Mouse (Mus musculus) midbrain, embryonic 10.5 days (tissue): ENCODE results near the gene Ces1c. TPM values are rescaled to one million over a fixed set of nuclear protein-coding genes. Genes with fewer than 3 reads are reported as not detected.
A peak's percentile ranks its signal among the peaks of the same experiment; 100 is the strongest.

Experiments used
- DNase-seq: peaks from one replicate; pipeline ENCODE4 v3.0.0-alpha.2; 2017; ENCODE audit warnings: low spot score
- H3K27ac ChIP-seq: fragments of 300-500 bp; sonication (generic); replicated peaks from 2 replicates; pipeline ENCODE4 v1.5.1; 2016; ENCODE audit warnings: mild to moderate bottlenecking
- H3K27me3 ChIP-seq: fragments of 300-500 bp; sonication (generic); 2 replicates; pipeline ENCODE4 v1.6.1; 2016; ENCODE audit warnings: low read depth, mild to moderate bottlenecking; ENCODE audit not compliant: poor library complexity, severe bottlenecking
- H3K36me3 ChIP-seq: fragments of 300-500 bp; sonication (generic); 2 replicates; pipeline ENCODE4 v1.6.1; 2016; ENCODE audit warnings: mild to moderate bottlenecking, moderate library complexity
- H3K4me1 ChIP-seq: fragments of 300-500 bp; sonication (generic); 2 replicates; pipeline ENCODE4 v1.6.1; 2016
- H3K4me3 ChIP-seq: fragments of 300-500 bp; sonication (generic); 2 replicates; pipeline ENCODE4 v1.5.1; 2016; ENCODE audit warnings: mild to moderate bottlenecking, moderate library complexity
- H3K9me3 ChIP-seq: fragments of 300-500 bp; sonication (generic); replicated peaks from 2 replicates; pipeline ENCODE4 v1.6.1; 2016; ENCODE audit warnings: mild to moderate bottlenecking
- WGBS: fragments of 180-500 bp; shearing (Covaris S2); methylation state at CpG from one replicate; pipeline ENCODE4 v1.1.7; 2016; 5-methylcytosine and 5-hydroxymethylcytosine counted together
- polyA plus RNA-seq: library from polyadenylated mRNA; unstranded; fragments of >200 nt; fragmentation: Nextera tagmentation; extraction: Ambion mirVana; gene quantifications from 2 replicates; pipeline ENCODE4 v1.2.1, GENCODE M21; 2016

Ces1c gene
- polyA plus RNA-seq, 1 experiment from 2014 or later: not detected

DNA sequence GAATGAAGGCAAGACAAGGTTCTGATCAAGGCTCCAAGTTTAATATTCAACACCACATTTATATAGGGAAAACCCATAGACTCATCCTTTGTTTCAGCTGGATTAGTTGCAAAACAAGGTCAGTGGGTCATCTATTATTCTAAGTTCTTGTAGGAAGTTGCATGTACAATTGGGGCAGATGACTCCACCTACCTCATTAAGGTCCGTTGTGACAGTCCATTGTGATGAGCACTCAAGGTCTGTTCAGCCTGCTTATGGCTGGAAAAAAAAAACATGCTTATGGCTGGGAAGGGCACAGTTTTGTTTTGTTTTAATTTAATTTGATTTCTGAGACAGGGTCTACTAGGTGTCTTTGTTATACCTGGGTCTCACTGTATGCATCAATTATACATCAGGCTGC lies 39.8 kb downstream of the Ces1c start:
- Histone ChIP-seq H3K4me1 (peaks cover 11% of the 10 kb centered on the region), H3K4me3 (no peak overlapping the region), H3K27me3 (no peaks in the 10 kb centered on the region), H3K27ac (no peak overlapping the region), H3K36me3 (no peaks in the 10 kb centered on the region), H3K9me3 (no peaks in the 10 kb centered on the region)
- no peak for DNase-seq
- 91% methylated on average over 1 of the region's 1 CpGs for WGBS

DNA sequence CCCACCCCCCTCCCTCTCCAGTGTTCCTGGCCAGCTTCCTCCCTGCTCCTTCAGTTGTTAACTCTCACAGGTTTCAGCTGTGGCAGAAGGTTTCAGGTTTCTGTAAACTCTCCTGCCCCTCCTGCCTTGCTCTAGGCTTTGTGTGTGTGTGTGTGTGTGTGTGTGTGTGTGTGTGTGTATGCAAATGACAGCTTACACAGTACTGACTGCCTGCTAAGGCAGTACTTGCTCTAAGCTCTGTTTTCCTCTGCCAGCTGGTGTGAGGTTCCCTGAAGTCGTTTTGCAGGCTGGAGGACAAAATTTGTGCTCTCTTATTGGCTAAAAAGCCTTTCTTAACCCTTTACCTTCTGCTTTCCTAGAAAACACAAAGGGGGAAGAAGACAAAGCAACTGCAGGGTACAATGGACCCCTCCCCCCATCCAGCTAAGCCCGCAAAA lies 42.4 kb downstream of the Ces1c start:
- Histone ChIP-seq H3K27ac (peak overlapping the region; percentile 74), H3K4me1 (peaks cover 11% of the 10 kb centered on the region), H3K9me3 (no peaks in the 10 kb centered on the region), H3K36me3 (no peaks in the 10 kb centered on the region), H3K27me3 (no peaks in the 10 kb centered on the region), H3K4me3 (0 out of 2 replicates have a peak overlapping the region, but pooled peaks have one; percentile 14)
- peak; percentile 39 for DNase-seq
- 9% methylated on average over 2 of the region's 2 CpGs for WGBS

DNA sequence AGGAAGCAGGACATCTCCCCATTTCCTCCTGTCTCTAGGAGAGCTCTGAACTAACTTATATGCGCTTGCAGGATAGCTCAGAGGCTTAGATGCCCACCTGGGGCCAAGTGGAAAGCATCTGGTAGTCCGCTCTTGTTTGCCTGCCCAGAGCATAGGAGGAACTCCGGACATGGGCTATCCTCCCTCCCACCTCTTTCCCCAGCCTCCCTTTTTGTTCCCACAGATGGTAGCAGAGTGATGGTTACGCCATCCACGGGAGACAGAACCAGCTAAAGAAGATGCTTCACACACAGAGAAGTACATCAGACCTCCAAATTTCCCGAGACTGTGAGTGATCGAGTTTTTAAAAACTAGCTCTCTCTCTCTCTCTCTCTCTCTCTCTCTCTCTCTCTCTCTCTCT lies 42.9 kb downstream of the Ces1c start:
- no peaks in the 10 kb centered on the region for H3K9me3 ChIP-seq
- H3K36me3 ChIP-seq: no peaks in the 10 kb centered on the region
- H3K4me1 ChIP-seq: peaks cover 11% of the 10 kb centered on the region
- H3K4me3 ChIP-seq: peak overlapping the region; percentile 29
- peak; percentile 15 for DNase-seq
- WGBS: 45% methylated on average over 7 of the region's 7 CpGs
- H3K27me3 ChIP-seq: no peaks in the 10 kb centered on the region
- H3K27ac ChIP-seq: peak overlapping the region; percentile 74

DNA sequence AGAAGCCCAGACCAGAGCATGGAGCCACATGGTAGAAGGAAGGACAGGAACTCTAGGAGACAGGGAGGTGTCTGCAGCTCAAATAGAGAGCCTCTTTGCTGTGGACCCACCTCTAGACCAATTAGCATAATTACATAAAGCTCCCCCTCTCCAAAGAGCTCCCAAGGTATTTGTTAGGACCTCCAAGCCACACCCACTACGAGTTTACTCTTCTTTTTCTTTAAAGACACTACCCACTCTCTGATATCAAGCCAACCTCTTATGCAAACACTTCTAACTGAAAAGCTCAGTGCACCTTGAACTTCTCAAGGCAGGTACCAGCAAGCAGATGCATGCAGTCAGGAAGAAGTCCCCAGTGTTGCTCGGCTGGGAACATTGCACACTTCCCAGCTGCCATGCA lies 51.2 kb downstream of the Ces1c start, which contains the start of gene Ces1b:
Gene Ces1b, minus strand, starts transcription at position 131 of the 400 bp plus-strand sequence.
- WGBS: 85% methylated on average over 2 of the region's 2 CpGs
- no peaks in the 10 kb centered on the region for H3K9me3 ChIP-seq
- no peak for DNase-seq
- H3K27ac ChIP-seq: no peak within 1 kb of the TSS
- H3K4me3 ChIP-seq: no peak within 1 kb of the TSS
- H3K27me3 ChIP-seq: no peaks in the 10 kb centered on the region
- no peaks in the 10 kb centered on the region for H3K36me3 ChIP-seq
- H3K4me1 ChIP-seq: no peaks in the 10 kb centered on the region

DNA sequence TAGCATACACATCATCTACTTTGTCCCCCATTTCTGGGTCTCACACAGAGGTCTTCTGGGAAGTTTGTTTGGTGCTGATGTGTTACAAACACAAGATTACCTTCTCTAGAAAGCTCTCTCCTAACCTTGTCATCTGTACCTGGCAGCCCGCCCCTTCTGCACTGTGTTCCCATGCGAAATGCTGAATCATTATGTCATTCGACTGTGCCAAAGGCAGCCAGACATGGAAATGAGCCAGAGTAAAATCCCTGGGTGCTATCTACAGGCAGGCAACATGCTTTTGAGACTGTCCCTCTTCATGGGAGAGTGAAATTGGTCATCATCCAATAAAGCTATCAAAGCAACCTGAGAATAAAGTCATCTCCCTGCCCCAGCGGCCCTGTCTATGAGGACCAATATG lies 55.8 kb downstream of the Ces1c start:
- H3K4me1 ChIP-seq: no peaks in the 10 kb centered on the region
- H3K36me3 ChIP-seq: no peaks in the 10 kb centered on the region
- no peak overlapping the region for H3K4me3 ChIP-seq
- no peak overlapping the region for H3K27ac ChIP-seq
- no peaks in the 10 kb centered on the region for H3K27me3 ChIP-seq
- no peaks in the 10 kb centered on the region for H3K9me3 ChIP-seq
- WGBS: 92% methylated on average over 4 of the region's 4 CpGs
- DNase-seq: no peak

DNA sequence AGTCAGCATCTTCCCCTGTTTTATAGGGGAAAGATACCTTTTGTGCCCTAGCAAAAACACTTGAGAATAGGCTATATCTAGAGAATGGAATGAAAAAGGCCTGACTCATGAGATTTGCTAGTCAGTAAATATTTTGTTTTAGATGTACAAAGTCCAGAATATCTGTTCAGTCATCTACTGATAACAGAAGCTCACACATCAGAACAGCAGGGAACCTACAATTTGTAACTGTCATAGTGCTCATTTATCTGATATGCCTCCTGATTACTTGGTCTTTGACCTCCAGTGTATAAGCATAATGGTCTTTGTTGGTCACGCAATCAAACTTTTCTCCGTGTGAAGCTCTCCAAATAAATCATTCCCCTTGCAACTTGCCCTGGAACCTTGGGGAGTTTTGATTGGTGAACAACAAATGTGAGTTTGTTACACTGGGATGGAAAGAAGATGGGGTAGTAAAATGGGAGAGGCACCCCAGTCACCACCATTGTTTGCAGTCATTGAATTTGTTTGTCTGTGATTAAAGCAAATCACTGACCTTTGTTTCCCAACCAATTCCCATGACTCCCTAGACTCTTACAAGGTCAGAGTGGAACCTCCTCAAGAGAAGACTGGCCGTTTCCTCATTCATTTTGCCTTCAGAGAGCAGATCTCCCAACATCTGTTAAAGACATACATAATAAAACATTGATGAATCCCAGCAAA lies 67.5 kb downstream of the Ces1c start:
- Histone ChIP-seq H3K4me3 (no peak overlapping the region), H3K36me3 (no peaks in the 10 kb centered on the region), H3K27me3 (no peaks in the 10 kb centered on the region), H3K27ac (no peak overlapping the region), H3K9me3 (no peaks in the 10 kb centered on the region), H3K4me1 (no peaks in the 10 kb centered on the region)
- no peak for DNase-seq
- 78% methylated on average over 3 of the region's 3 CpGs for WGBS

DNA sequence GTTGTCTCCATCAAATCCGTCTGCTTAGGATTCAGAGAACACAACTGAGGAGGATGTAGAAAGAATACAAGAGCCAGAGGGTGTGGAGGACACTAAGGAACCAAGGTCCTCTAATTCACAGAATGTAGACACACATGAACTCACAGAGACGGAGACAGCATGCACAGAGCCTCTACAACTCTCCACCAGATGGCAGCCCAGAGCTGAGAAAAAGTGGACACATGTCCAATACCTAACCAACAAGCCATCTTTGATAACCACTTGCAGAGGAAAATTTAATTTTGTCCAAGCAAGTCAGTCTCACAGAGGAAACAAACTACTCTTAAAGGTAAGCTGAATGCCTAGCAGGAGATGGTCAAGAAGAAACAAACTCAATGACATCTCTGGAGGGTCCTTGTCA lies 71.9 kb downstream of the Ces1c start:
- 16% methylated on average over 2 of the region's 2 CpGs for WGBS
- peak; percentile 59 for DNase-seq
- Histone ChIP-seq H3K27ac (no peak overlapping the region), H3K4me1 (no peaks in the 10 kb centered on the region), H3K27me3 (no peaks in the 10 kb centered on the region), H3K9me3 (no peaks in the 10 kb centered on the region), H3K36me3 (no peaks in the 10 kb centered on the region), H3K4me3 (no peak overlapping the region)

DNA sequence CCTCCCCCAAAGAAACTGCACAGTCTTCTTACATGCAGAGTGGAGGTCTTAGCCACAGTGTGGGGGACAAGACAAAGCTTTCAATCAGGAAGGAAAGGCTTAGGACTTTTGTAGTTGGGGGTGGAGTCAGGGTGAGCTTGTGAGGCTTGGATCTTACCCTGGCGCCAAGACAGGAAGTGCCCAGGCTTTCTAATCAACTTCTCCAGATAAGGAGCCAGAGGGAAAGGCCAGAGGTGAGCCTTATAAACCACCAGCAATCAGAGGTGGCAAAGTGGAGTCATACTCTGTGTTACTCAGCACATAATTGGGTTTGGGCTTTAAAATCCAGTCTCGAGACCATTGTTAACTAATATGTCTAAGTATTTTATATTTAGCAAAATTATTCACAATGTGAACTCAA lies 75.8 kb downstream of the Ces1c start:
- no peaks in the 10 kb centered on the region for H3K27me3 ChIP-seq
- no peak for DNase-seq
- no peak overlapping the region for H3K27ac ChIP-seq
- no peak overlapping the region for H3K4me3 ChIP-seq
- no peaks in the 10 kb centered on the region for H3K4me1 ChIP-seq
- no peaks in the 10 kb centered on the region for H3K9me3 ChIP-seq
- WGBS: 61% methylated on average over 2 of the region's 2 CpGs
- no peaks in the 10 kb centered on the region for H3K36me3 ChIP-seq

Other genes with a start within 250 kb of the Ces1c start
- gene Capns2, start 229.9 kb downstream of the Ces1c start, polyA plus RNA-seq: 0.23 and 0.26 TPM in 2 replicates
- not detected in 2 replicates for gene Slc6a2, start 171.2 kb downstream of the Ces1c start, polyA plus RNA-seq
- gene Ces1a, start 83.1 kb downstream of the Ces1c start, polyA plus RNA-seq: not detected in 2 replicates
- not detected in 2 replicates for gene Ces1b, start 51.3 kb downstream of the Ces1c start, polyA plus RNA-seq
- gene Ces1d, start 66.6 kb upstream of the Ces1c start, polyA plus RNA-seq: 0.11 TPM in 1 of 2 replicates, not detected in the other
- gene Ces1e, start 98.3 kb upstream of the Ces1c start, polyA plus RNA-seq: not detected in 2 replicates
- gene Ces1f, start 148.5 kb upstream of the Ces1c start, polyA plus RNA-seq: not detected in 2 replicates
- not detected in 2 replicates for gene Ces1g, start 206.0 kb upstream of the Ces1c start, polyA plus RNA-seq
- gene Ces1h, start 248.4 kb upstream of the Ces1c start, polyA plus RNA-seq: not detected in 2 replicates